Mouse (Mus musculus) forebrain, embryonic 10.5 days (tissue): ENCODE data around the gene Amz1. TPM values are rescaled to one million over a fixed set of nuclear protein-coding genes. Genes with fewer than 3 reads are reported as not detected.
A peak's percentile ranks its signal among the peaks of the same experiment; 100 is the strongest.

Experiments
- DNase-seq: peaks from one replicate; pipeline ENCODE4 v3.0.0-alpha.2; 2017; ENCODE audit warnings: low spot score; ENCODE audit errors: extremely low spot score
- H3K27ac ChIP-seq: fragments of 300-500 bp; sonication (generic); 2 replicates; pipeline ENCODE4 v1.5.1; 2016; ENCODE audit warnings: mild to moderate bottlenecking
- H3K27me3 ChIP-seq: fragments of 300-500 bp; sonication (generic); 2 replicates; pipeline ENCODE4 v1.6.1; 2016; ENCODE audit warnings: mild to moderate bottlenecking; ENCODE audit not compliant: poor library complexity, severe bottlenecking
- H3K36me3 ChIP-seq: fragments of 300-500 bp; sonication (generic); replicated peaks from 2 replicates; pipeline ENCODE4 v1.6.1; 2016; ENCODE audit warnings: mild to moderate bottlenecking, moderate library complexity
- H3K4me1 ChIP-seq: fragments of 300-500 bp; sonication (generic); 2 replicates; pipeline ENCODE4 v1.6.1; 2016
- H3K4me3 ChIP-seq: fragments of 300-500 bp; sonication (generic); 2 replicates; pipeline ENCODE4 v1.5.1; 2016; ENCODE audit warnings: mild to moderate bottlenecking, moderate library complexity
- H3K9me3 ChIP-seq: fragments of 300-500 bp; sonication (generic); 2 replicates; pipeline ENCODE4 v1.6.1; 2016; ENCODE audit warnings: mild to moderate bottlenecking, moderate library complexity
- WGBS: fragments of 180-500 bp; shearing (Covaris S2); methylation state at CpG from one replicate; pipeline ENCODE4 v1.1.7; 2016; 5-methylcytosine and 5-hydroxymethylcytosine counted together
- polyA plus RNA-seq: library from polyadenylated mRNA; unstranded; fragments of >200 nt; fragmentation: Nextera tagmentation; extraction: Ambion mirVana; gene quantifications from 2 replicates; pipeline ENCODE4 v1.2.1, GENCODE M21; 2016

Gene Amz1
- polyA plus RNA-seq, 1 experiment from 2014 or later = 0.63 TPM

DNA sequence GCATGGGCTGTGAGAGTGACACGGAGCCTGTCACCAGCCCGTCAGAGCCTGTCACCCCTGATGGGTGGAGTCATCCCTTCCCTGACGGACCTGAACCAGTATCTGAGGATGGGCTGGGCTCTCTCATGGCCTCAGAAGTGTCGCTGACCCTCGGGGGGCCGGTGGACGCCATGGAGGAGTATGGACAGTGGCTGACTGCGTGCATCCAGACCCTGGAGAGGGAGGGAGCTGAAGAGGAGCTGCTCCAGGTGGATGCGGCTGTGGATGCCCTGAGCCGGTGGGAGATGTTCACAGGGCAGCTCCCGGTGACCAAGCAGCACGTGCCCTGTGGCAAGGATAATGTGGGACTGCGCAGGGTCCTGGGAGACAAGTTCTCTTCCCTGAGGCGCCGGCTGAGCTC, 28.1 kb downstream of the Amz1 start:
- no peak for DNase-seq
- Histone ChIP-seq H3K27me3 (no peaks in the 10 kb centered on the region), H3K27ac (no peak overlapping the region), H3K9me3 (peaks cover 8% of the 10 kb centered on the region), H3K4me1 (peaks cover 13% of the 10 kb centered on the region), H3K4me3 (no peak overlapping the region), H3K36me3 (peaks cover 3% of the 10 kb centered on the region; the same call in 1 of the 2 replicates)
- 94% methylated on average over 15 of the region's 15 CpGs for WGBS

DNA sequence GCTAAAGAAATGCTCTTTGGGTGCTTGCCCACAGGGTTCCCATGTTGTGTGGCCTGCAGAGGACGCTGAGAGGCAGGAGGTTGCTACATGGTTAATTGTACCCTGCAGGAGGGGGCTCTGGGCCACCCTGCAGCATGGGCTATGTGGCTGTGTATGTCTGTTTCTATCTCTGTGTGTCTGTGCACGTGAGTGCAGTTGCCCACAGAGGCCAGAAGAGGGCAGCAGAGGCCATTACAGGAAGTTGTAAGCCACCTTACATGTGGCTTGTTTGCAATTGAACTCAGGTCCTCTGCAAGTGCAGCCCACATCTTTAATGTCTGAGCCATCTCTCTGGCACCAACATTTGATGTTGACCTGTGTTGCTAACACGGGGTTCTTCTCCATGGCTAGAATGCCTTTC, 28.7 kb downstream of the Amz1 start:
- 90% methylated on average over 3 of the region's 3 CpGs for WGBS
- H3K27ac ChIP-seq = no peak overlapping the region
- H3K36me3 ChIP-seq = peaks cover 3% of the 10 kb centered on the region; the same call in 1 of the 2 replicates
- H3K4me1 ChIP-seq = peaks cover 13% of the 10 kb centered on the region
- H3K4me3 ChIP-seq = no peak overlapping the region
- DNase-seq = no peak
- no peaks in the 10 kb centered on the region for H3K27me3 ChIP-seq
- H3K9me3 ChIP-seq = peaks cover 8% of the 10 kb centered on the region

DNA sequence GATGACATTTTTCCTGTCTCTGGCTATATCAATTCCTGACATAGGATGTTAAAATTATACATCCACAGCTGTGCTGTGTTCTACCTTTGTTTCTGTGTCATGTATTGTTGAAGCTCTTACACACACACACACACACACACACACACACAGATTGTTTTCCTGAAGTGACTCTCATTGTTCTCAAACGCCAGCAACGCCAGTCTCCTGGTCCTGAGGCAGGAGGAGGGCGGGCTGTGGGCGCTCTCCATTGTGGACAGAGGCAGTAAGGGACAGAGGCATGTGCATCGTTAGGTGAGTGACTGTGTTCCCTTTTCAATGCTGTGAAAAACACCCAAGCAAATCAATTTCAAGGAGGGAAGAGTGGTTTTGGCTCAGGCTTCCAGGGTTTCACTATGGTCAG, 29.3 kb downstream of the Amz1 start:
- WGBS = 66% methylated on average over 5 of the region's 5 CpGs
- H3K36me3 ChIP-seq = peaks cover 8% of the 10 kb centered on the region
- H3K27me3 ChIP-seq = no peaks in the 10 kb centered on the region
- no peak for DNase-seq
- peaks cover 13% of the 10 kb centered on the region for H3K4me1 ChIP-seq
- H3K9me3 ChIP-seq = peaks cover 8% of the 10 kb centered on the region
- H3K27ac ChIP-seq = 0 out of 2 replicates have a peak overlapping the region, but pooled peaks have one; percentile 15
- H3K4me3 ChIP-seq = no peak overlapping the region

DNA sequence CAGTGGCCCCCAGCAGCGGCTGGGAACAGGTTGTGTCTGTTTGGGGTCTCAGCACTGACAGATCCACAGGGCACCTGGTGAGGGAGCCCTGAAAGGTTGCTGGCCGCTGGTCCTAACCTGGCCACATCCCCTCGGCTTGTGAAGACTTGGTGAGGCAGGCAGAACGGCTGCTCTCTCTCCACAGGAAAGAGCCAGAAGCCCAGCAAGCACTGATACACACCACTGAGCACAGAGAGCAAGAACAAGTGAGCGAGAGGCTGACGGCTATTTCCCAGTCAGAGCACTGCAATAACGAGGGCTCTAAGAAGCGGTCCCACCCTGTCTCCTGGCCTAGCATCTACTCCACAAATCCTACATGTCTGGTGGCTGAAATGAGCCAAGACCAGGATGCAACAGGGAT, 34.9 kb downstream of the Amz1 start:
- Histone ChIP-seq H3K36me3 (peaks cover 48% of the 10 kb centered on the region), H3K4me1 (no peaks in the 10 kb centered on the region), H3K4me3 (no peak overlapping the region), H3K27ac (no peak overlapping the region), H3K9me3 (no peaks in the 10 kb centered on the region), H3K27me3 (no peaks in the 10 kb centered on the region)
- no peak for DNase-seq
- WGBS = 76% methylated on average over 8 of the region's 8 CpGs

DNA sequence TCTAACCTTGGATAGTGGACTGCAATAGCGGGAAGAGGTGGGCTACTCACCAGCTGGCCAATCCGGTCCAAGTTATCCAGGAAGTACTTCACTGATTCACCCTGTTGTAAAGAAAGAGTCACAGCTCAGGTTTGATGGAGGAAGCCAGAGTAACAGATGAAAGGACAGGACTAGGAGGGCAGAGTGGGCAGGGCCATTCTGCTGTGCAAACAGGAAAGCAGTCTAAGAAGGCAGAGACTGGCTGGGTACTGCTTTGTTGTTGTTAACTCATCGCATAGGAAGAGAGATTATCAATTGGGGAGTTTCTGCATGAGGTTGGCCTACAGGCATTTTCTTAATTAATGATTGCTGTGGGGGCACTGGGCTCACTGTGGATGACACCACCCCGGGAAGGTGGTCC, 38.6 kb downstream of the Amz1 start:
- H3K9me3 ChIP-seq = no peaks in the 10 kb centered on the region
- H3K4me3 ChIP-seq = no peak overlapping the region
- DNase-seq = no peak
- peaks cover 2% of the 10 kb centered on the region for H3K4me1 ChIP-seq
- WGBS = 90% methylated on average over 4 of the region's 4 CpGs
- H3K36me3 ChIP-seq = peaks cover 48% of the 10 kb centered on the region
- no peak overlapping the region for H3K27ac ChIP-seq
- no peaks in the 10 kb centered on the region for H3K27me3 ChIP-seq

DNA sequence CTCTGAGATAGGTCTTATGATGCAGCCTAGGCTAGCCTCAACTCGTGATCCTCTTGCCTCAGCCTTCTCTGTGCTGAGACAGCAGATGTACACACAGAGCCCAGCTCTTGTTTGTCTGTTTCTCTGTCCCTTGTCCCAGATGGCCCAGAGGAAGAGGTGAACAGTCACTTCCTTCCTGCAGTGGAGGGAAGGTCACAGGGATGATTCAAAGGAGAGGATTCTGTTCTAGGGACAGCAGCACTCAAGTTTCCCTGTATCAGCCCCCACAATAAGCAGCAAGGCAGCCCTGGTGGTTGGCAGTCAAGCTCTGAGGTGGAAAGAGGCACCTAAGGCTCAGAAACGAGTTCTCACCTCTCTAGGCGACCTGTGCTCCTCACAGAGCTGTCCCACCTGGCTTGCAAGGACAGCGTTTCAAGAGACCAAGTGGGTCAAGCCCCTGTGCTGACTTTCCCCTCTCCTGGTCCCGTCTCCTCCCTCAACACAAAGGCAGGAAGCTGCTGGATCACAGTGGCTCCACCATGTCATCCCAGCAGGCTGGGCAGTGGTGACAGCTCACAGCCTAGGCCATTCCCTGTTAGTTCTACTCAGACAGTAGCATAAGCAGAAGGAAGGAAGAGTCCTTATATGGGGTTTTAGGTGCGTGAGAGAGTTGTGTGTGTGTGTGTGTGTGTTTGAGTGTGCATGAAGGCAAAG, 41.1 kb downstream of the Amz1 start:
- H3K4me1 ChIP-seq = peaks cover 20% of the 10 kb centered on the region
- peaks cover 27% of the 10 kb centered on the region for H3K36me3 ChIP-seq
- no peak for DNase-seq
- H3K9me3 ChIP-seq = no peaks in the 10 kb centered on the region
- WGBS = 78% methylated on average over 6 of the region's 6 CpGs
- H3K27me3 ChIP-seq = no peaks in the 10 kb centered on the region
- no peak overlapping the region for H3K4me3 ChIP-seq
- H3K27ac ChIP-seq = peak overlapping the region; percentile 65

DNA sequence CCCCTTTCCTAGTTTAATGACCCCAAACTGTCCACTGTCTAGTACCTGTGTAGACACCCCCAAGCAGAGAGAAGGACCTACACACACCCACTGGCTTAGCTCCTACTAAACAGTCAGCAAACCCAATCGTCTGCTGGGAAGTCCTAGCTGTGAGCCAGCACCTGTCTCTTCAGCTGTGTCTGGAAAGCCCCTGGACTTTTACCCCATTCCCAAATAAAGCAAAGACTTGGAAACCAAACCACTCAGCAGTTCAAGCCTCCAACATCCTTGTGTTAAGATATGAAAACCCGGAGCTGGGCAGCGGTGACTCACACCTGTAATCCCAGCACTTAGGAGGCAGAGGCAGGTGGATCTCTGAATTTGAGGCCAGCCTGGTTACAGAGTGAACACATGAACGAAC, 42.6 kb downstream of the Amz1 start:
- Histone ChIP-seq H3K4me3 (no peak overlapping the region), H3K36me3 (peaks cover 13% of the 10 kb centered on the region), H3K4me1 (peaks cover 27% of the 10 kb centered on the region), H3K27me3 (no peaks in the 10 kb centered on the region), H3K9me3 (no peaks in the 10 kb centered on the region), H3K27ac (peak overlapping the region; percentile 11; the same call in 1 of the 2 replicates)
- DNase-seq = no peak
- WGBS = 88% methylated on average over 4 of the region's 4 CpGs

DNA sequence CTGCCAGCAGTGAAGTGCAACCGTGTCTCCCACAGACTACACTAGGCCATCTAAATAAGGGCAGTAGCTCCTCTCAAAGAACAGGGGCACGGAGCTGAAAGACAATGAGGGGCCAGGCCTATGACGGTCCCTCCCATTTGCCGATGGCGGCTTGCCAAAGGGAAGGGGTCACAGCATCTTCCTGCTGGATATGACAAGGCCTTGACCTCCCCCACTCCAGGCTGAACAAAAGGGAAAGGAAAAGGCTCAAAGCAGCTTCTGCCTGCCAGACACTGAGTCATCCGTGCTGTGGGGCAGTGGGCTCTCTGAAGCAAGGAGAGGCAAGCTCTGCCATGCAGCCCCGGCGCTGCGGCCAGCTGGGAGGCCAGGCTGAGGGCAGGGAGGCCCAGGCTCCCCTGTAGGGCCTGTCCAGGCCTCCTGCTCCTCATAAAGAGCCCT, 43.8 kb downstream of the Amz1 start:
- WGBS = 36% methylated on average over 9 of the region's 9 CpGs
- Histone ChIP-seq H3K27me3 (no peaks in the 10 kb centered on the region), H3K27ac (peak overlapping the region; percentile 88), H3K36me3 (peaks cover 2% of the 10 kb centered on the region), H3K9me3 (no peaks in the 10 kb centered on the region), H3K4me3 (peak overlapping the region; percentile 5; the same call in 1 of the 2 replicates), H3K4me1 (peaks cover 37% of the 10 kb centered on the region)
- peak; percentile 43 for DNase-seq

DNA sequence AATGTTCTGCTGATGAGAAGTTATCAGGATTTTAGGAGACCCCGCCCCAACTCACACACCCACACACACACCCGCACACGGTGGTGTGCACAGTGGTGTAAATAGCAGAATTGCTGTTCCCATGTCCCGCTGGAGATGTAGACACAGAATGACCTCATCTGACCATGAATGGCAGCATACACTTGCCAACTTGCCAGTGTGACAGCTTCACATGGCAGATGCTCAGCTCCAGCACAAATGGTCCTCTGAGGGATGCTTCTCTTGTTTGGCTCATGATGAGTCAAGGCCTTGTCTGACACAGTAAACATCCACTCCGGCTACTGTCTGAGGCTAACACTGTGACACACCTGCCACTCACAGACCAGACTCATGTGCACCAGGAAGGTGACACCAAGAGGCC, 44.4 kb downstream of the Amz1 start:
- Histone ChIP-seq H3K9me3 (no peaks in the 10 kb centered on the region), H3K4me3 (no peak overlapping the region; the same call in 1 of the 2 replicates), H3K27me3 (no peaks in the 10 kb centered on the region), H3K36me3 (peaks cover 2% of the 10 kb centered on the region), H3K27ac (peak overlapping the region; percentile 88), H3K4me1 (peaks cover 37% of the 10 kb centered on the region)
- 92% methylated on average over 5 of the region's 5 CpGs for WGBS
- DNase-seq = no peak

DNA sequence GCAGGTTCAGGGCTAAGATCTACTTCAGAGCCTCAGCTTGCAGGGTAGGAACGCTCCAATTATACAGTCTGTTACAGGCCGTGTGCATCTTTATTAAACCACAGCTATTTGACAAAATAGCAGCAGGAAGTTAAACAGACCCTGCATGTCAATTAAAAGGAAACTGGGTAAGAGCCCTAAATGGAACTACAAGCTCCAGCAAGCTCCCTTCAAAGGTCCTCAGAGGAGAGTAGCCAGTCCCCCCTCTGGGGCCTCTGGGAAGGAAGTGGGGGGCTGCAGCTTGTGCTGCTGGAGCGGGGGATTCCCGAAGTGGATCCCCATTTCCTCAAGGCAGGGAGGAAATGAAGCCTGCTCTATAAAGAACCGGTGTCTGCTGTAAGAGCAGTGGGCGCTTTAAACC, 47.7 kb downstream of the Amz1 start:
- H3K27ac ChIP-seq = peak overlapping the region; percentile 62
- WGBS = 77% methylated on average over 6 of the region's 6 CpGs
- DNase-seq = no peak
- H3K4me3 ChIP-seq = no peak overlapping the region
- H3K4me1 ChIP-seq = peaks cover 46% of the 10 kb centered on the region
- peaks cover 7% of the 10 kb centered on the region; the same call in 1 of the 2 replicates for H3K36me3 ChIP-seq
- no peaks in the 10 kb centered on the region for H3K9me3 ChIP-seq
- H3K27me3 ChIP-seq = no peaks in the 10 kb centered on the region

DNA sequence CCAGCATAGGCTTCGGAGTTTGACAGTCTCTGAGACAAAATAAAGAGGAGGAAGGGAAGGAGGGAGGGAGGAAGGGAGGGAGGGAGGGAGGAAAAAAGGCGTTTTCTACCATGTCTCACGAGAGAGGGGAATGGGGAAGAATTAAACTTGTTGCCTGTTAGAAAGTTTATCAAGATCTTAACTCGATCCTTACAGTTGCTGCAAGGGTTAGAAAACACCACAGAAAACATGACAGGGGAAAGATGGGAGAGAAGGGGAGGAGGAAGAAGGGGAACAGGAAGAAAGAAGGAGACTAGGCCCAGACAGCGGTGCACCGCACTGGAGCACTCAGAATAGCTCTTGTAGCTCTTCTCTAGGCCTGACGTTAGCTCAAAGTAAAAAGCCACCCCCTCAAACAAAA, 48.2 kb downstream of the Amz1 start:
- WGBS = 84% methylated on average over 7 of the region's 7 CpGs
- no peaks in the 10 kb centered on the region for H3K27me3 ChIP-seq
- H3K4me1 ChIP-seq = peaks cover 50% of the 10 kb centered on the region
- peak overlapping the region; percentile 62; the same call in 1 of the 2 replicates for H3K27ac ChIP-seq
- peaks cover 7% of the 10 kb centered on the region; the same call in 1 of the 2 replicates for H3K36me3 ChIP-seq
- DNase-seq = no peak
- no peak overlapping the region for H3K4me3 ChIP-seq
- H3K9me3 ChIP-seq = no peaks in the 10 kb centered on the region

DNA sequence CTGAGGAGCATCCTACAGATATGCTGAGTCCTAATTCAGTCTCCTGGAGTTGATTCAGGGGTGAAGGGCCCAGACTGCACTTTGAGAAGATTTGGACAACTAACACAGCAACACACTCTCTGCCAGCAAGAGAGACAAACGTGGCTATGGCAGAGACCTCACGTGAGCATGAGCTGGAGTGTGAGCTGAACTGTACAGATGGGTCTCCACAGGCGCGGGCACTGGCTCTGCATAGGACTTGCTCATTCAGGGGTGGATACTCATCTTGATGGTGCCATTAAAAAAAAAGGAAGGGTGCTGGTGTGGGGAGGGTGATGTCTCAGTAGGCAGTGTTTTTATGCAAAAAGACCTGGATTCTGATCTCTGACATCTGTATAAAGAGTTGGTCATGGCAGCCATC, 51.2 kb downstream of the Amz1 start:
- no peaks in the 10 kb centered on the region for H3K9me3 ChIP-seq
- H3K4me3 ChIP-seq = no peak overlapping the region
- H3K36me3 ChIP-seq = peaks cover 28% of the 10 kb centered on the region
- H3K27me3 ChIP-seq = no peaks in the 10 kb centered on the region
- peaks cover 30% of the 10 kb centered on the region for H3K4me1 ChIP-seq
- WGBS = 89% methylated on average over 4 of the region's 4 CpGs
- no peak overlapping the region for H3K27ac ChIP-seq
- no peak for DNase-seq

DNA sequence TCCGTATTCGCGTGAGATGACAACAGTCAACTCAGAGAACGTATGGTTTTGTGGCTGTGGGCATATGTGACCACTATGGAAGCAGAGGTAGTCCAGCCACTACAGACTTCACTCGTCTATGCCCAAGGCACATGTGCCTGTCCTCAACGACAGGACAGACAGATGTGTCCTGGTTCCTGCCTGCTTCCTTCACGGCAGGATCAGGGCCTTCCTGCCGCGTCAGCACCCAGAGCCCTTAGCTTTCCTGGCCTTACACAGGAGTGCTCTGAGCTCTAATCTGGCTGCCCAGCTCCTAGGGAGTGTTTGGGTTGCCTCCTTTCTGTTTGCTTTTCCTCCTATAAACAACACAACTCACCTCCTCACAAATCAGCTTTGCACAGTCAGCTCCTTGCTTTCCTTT, 53.0 kb downstream of the Amz1 start:
- DNase-seq = no peak
- 88% methylated on average over 9 of the region's 9 CpGs for WGBS
- Histone ChIP-seq H3K9me3 (no peaks in the 10 kb centered on the region), H3K36me3 (peaks cover 46% of the 10 kb centered on the region), H3K4me3 (no peak overlapping the region), H3K27ac (no peak overlapping the region), H3K27me3 (no peaks in the 10 kb centered on the region), H3K4me1 (peaks cover 20% of the 10 kb centered on the region)
